17 mouse cellular contexts compared by ENCODE assay signal in genomic region chr16:91605156-91605555, GRCm38 (mm10). TPM values are rescaled to one million over a fixed set of nuclear protein-coding genes. Genes with fewer than 3 reads are reported as not detected.
DNase-seq lines count a peak whose midpoint lies in the region; ATAC-seq lines count a peak whose summit lies in the region.
"Had no signal": no experiment of that assay in that cellular context is flagged by ENCODE, and none has a peak within 500 bp of the region (broad histone marks: within the 10 kb centered on the region; RNA-seq: fewer than 3 reads in every experiment).

No protein-coding gene starts in this region.

- H3K9ac ChIP-seq in heart, embryonic 11.5 days (ENCODE audit: low read depth, low read length), result no peak overlapping the region
- no peak overlapping the region for H3K9ac ChIP-seq in kidney, embryonic 16.5 days (replicated peaks; ENCODE audit: low read length)
- H3K9ac ChIP-seq: forebrain, embryonic 13.5 days; forebrain, postnatal 0 days; heart, embryonic 12.5 days; hindbrain, embryonic 13.5 days had no signal

- WGBS in heart, embryonic 11.5 days (ENCODE audit: insufficient replicate concordance), result 77% methylated on average over 6 of the region's 6 CpGs
- 75% methylated on average over 6 of the region's 6 CpGs for WGBS in kidney, embryonic 16.5 days

- no peaks in the 10 kb centered on the region for H3K4me1 ChIP-seq in heart, embryonic 11.5 days (ENCODE audit: control insufficient read depth, insufficient read depth, low read length)
- no peaks in the 10 kb centered on the region for H3K4me1 ChIP-seq in kidney, embryonic 16.5 days (ENCODE audit: insufficient read depth, low read length)
- H3K4me1 ChIP-seq: forebrain, embryonic 13.5 days; heart, embryonic 12.5 days; hindbrain, embryonic 13.5 days had no signal

- no peak for ATAC-seq in heart, embryonic 11.5 days (replicated peaks; ENCODE audit: insufficient number of reproducible peaks, low FRiP score, low TSS enrichment)
- no peak for ATAC-seq in kidney, embryonic 16.5 days (ENCODE audit: low FRiP score, low TSS enrichment)
- ATAC-seq: forebrain, embryonic 13.5 days; forebrain, postnatal 0 days; hindbrain, postnatal 0 days had no signal

- H3K9me3 ChIP-seq in heart, embryonic 11.5 days (replicated peaks; ENCODE audit: control insufficient read depth, low read length), result no peaks in the 10 kb centered on the region
- no peaks in the 10 kb centered on the region for H3K9me3 ChIP-seq in kidney, embryonic 16.5 days (ENCODE audit: low read length)
- H3K9me3 ChIP-seq: embryonic facial prominence, embryonic 10.5 days; forebrain, embryonic 13.5 days; heart, embryonic 12.5 days; hindbrain, embryonic 13.5 days had no signal

- H3K4me2 ChIP-seq in heart, embryonic 11.5 days, result no peak overlapping the region
- no peak overlapping the region for H3K4me2 ChIP-seq in kidney, embryonic 16.5 days (replicated peaks; ENCODE audit: low read depth, low read length)
- H3K4me2 ChIP-seq: forebrain, embryonic 13.5 days; heart, embryonic 12.5 days; hindbrain, embryonic 13.5 days had no signal

- no peak overlapping the region for H3K4me3 ChIP-seq in heart, embryonic 11.5 days (ENCODE audit: low read depth, low read length)
- no peak overlapping the region for H3K4me3 ChIP-seq in kidney, embryonic 16.5 days (ENCODE audit: low read length)
- H3K4me3 ChIP-seq: embryonic facial prominence, embryonic 10.5 days; forebrain, embryonic 13.5 days; heart, embryonic 12.5 days; hindbrain, embryonic 13.5 days had no signal

- no peaks in the 10 kb centered on the region for H3K36me3 ChIP-seq in heart, embryonic 11.5 days (ENCODE audit: control insufficient read depth, insufficient read depth, low read length)
- H3K36me3 ChIP-seq in kidney, embryonic 16.5 days (ENCODE audit: insufficient read depth, low read length), result no peaks in the 10 kb centered on the region
- H3K36me3 ChIP-seq: embryonic facial prominence, embryonic 10.5 days; heart, embryonic 12.5 days; hindbrain, embryonic 13.5 days had no signal

- DNase-seq in heart, adult 18-20 months, result peak; percentile 46 to 49
- peak; percentile 70 for DNase-seq in kidney, adult 11 months
- peak; percentile 49 for DNase-seq in kidney, adult 9 months
- DNase-seq in kidney, postnatal 36 days, result peak; percentile 62 to 67
- DNase-seq in thymus, postnatal 10 days (ENCODE audit: low spot score in 2 of 2), result no peak
- DNase-seq: adrenal gland, postnatal 14 days; cerebellum, adult 18-20 months; cerebellum, postnatal 10 days; forebrain, postnatal 0 days; gastrocnemius, postnatal 14 days had no signal

- H3K27ac ChIP-seq in heart, embryonic 11.5 days (ENCODE audit: low read depth, low read length), result no peak overlapping the region
- no peak overlapping the region for H3K27ac ChIP-seq in kidney, embryonic 16.5 days (ENCODE audit: low read length)
- H3K27ac ChIP-seq: embryonic facial prominence, embryonic 10.5 days; forebrain, embryonic 13.5 days; hindbrain, embryonic 13.5 days; hindbrain, postnatal 0 days had no signal

- H3K27me3 ChIP-seq in heart, embryonic 11.5 days (ENCODE audit: control insufficient read depth, insufficient read depth, low read length), result no peaks in the 10 kb centered on the region
- H3K27me3 ChIP-seq in kidney, embryonic 16.5 days (ENCODE audit: insufficient read depth, low read length), result peaks cover 4% of the 10 kb centered on the region; the same call in 1 of the 2 replicates
- H3K27me3 ChIP-seq: heart, embryonic 12.5 days; hindbrain, embryonic 13.5 days had no signal

RNA-seq across cellular contexts. Expression of gene Tmem50b, which starts 7.6 kb away (rescaled TPM):
- total RNA-seq in heart, adult 18-20 months (2021), result 10 to 100 TPM; 42.4 to 46.6 TPM
- polyA plus RNA-seq in heart, embryonic 11.5 days (2014; fragmentation: Nextera tagmentation; extraction: Ambion mirVana), result 60.5 and 68.8 TPM in 2 replicates
- polyA plus RNA-seq in kidney, embryonic 16.5 days (2015; fragmentation: Nextera tagmentation; extraction: Ambion mirVana), result 42.1 and 47.7 TPM in 2 replicates

RNA-seq across cellular contexts. Expression of gene Dnajc28, which starts 13.7 kb away (rescaled TPM):
- 10 to 100 TPM; 35.1 to 40.1 TPM for total RNA-seq in heart, adult 18-20 months (2021)
- polyA plus RNA-seq in heart, embryonic 11.5 days (2014; fragmentation: Nextera tagmentation; extraction: Ambion mirVana), result 2.2 and 3.5 TPM in 2 replicates
- 3.8 and 4.9 TPM in 2 replicates for polyA plus RNA-seq in kidney, embryonic 16.5 days (2015; fragmentation: Nextera tagmentation; extraction: Ambion mirVana)

RNA-seq across cellular contexts. Expression of gene Gart, which starts 41.6 kb away (rescaled TPM):
- total RNA-seq in heart, adult 18-20 months (2021), result 10 to 100 TPM; 53.7 to 69.4 TPM
- polyA plus RNA-seq in heart, embryonic 11.5 days (2014; fragmentation: Nextera tagmentation; extraction: Ambion mirVana), result 84.5 and 88.2 TPM in 2 replicates
- 120 and 129 TPM in 2 replicates for polyA plus RNA-seq in kidney, embryonic 16.5 days (2015; fragmentation: Nextera tagmentation; extraction: Ambion mirVana)

RNA-seq across cellular contexts. Expression of gene Son, which starts 42.1 kb away (rescaled TPM):
- 100 to 1,000 TPM; 120 to 135 TPM for total RNA-seq in heart, adult 18-20 months (2021)
- polyA plus RNA-seq in heart, embryonic 11.5 days (2014; fragmentation: Nextera tagmentation; extraction: Ambion mirVana), result 86.6 and 116 TPM in 2 replicates
- 100.0 and 111 TPM in 2 replicates for polyA plus RNA-seq in kidney, embryonic 16.5 days (2015; fragmentation: Nextera tagmentation; extraction: Ambion mirVana)

RNA-seq across cellular contexts. Expression of gene Ifngr2, which starts 58.3 kb away (rescaled TPM):
- total RNA-seq in heart, adult 18-20 months (2021), result 100 to 1,000 TPM; 121 to 129 TPM
- 77.9 and 95.2 TPM in 2 replicates for polyA plus RNA-seq in heart, embryonic 11.5 days (2014; fragmentation: Nextera tagmentation; extraction: Ambion mirVana)
- polyA plus RNA-seq in kidney, embryonic 16.5 days (2015; fragmentation: Nextera tagmentation; extraction: Ambion mirVana), result 52.1 and 52.7 TPM in 2 replicates

Comparison
In these comparisons a context has a peak if more than half of its experiments do, and no peak if none do; other contexts are left out.
1. DNase-seq: peak in heart, adult 18-20 months (2 of 2), kidney, adult 11 months (single experiment), kidney, adult 9 months (single experiment) and kidney, postnatal 36 days (2 of 2); none in thymus, postnatal 10 days (0 of 2).